Mouse (Mus musculus): Measurements from ENCODE around the gene Insl3.
"Not testable (repeated sequence)": the region's sequence is repeated elsewhere in the genome, so short reads cannot be mapped to it uniquely, and the experiment has no call there.

Insl3 gene

GRCm38 (mm10) chr8:71703400-71703799 lies 14.4 kb downstream of the Insl3 start:
- in situ Hi-C loops (cut with MboI, MseI), result not testable (repeated sequence)

- in situ Hi-C loops (cut with MboI, MseI), result no loop called here
These were observed 18.9 kb downstream of the Insl3 start for GRCm38 (mm10) chr8:71707874-71708273.

- in situ Hi-C loops (cut with MboI, MseI), result no loop called here
These were observed 20.3 kb downstream of the Insl3 start for GRCm38 (mm10) chr8:71709134-71709799.

- in situ Hi-C loops (cut with MboI, MseI), result no loop called here
These were observed 20.9 kb downstream of the Insl3 start for GRCm38 (mm10) chr8:71709800-71710446.

GRCm38 (mm10) chr8:71711574-71711973 lies 22.6 kb downstream of the Insl3 start:
- in situ Hi-C loops (cut with MboI, MseI), result no loop called here

GRCm38 (mm10) chr8:71715531-71715930 lies 26.5 kb downstream of the Insl3 start:
- in situ Hi-C loops (cut with MboI, MseI), result no loop called here

GRCm38 (mm10) chr8:71716561-71717053 lies 27.6 kb downstream of the Insl3 start:
- in situ Hi-C loops (cut with MboI, MseI), result no loop called here

- in situ Hi-C loops (cut with MboI, MseI), result no loop called here
These were observed 28.1 kb downstream of the Insl3 start for GRCm38 (mm10) chr8:71717096-71717495.

- in situ Hi-C loops (cut with MboI, MseI), result no loop called here
These were observed 29.2 kb downstream of the Insl3 start for GRCm38 (mm10) chr8:71718252-71718651.

- in situ Hi-C loops (cut with MboI, MseI), result no loop called here
These were observed 30.2 kb downstream of the Insl3 start for GRCm38 (mm10) chr8:71719218-71719617.

- in situ Hi-C loops (cut with MboI, MseI), result loop anchor here in 1 of 2 experiments (5.0 kb wide), 1 partner anchor 43 kb away; the partner anchor contains the start of gene Jak3
These were observed 31.0 kb downstream of the Insl3 start for GRCm38 (mm10) chr8:71719928-71720457.

GRCm38 (mm10) chr8:71723047-71723551 lies 34.1 kb downstream of the Insl3 start:
- in situ Hi-C loops (cut with MboI, MseI), result loop anchor here in 1 of 2 experiments (5.0 kb wide), 1 partner anchor 46 kb away; the partner anchor contains the start of gene Jak3

- in situ Hi-C loops (cut with MboI, MseI), result loop anchor here in 1 of 2 experiments (5.0 kb wide), 1 partner anchor 47 kb away; the partner anchor contains the start of gene Jak3
These were observed 35.4 kb downstream of the Insl3 start for GRCm38 (mm10) chr8:71724389-71724788.

- in situ Hi-C loops (cut with MboI, MseI), result no loop called here
These were observed 36.3 kb downstream of the Insl3 start, which contains the start of gene Fcho1 for GRCm38 (mm10) chr8:71725122-71725924. Gene Fcho1 (minus strand): TSS chr8:71725716.

- in situ Hi-C loops (cut with MboI, MseI), result no loop called here
These were observed 39.3 kb downstream of the Insl3 start for GRCm38 (mm10) chr8:71728240-71728785.

- in situ Hi-C loops (cut with MboI, MseI), result no loop called here
These were observed 40.0 kb downstream of the Insl3 start for GRCm38 (mm10) chr8:71728826-71729620.

- in situ Hi-C loops (cut with MboI, MseI), result no loop called here
These were observed 42.7 kb downstream of the Insl3 start for GRCm38 (mm10) chr8:71731652-71732230.

GRCm38 (mm10) chr8:71738316-71738715 lies 49.3 kb downstream of the Insl3 start:
- in situ Hi-C loops (cut with MboI, MseI), result loop anchor here (5.0 kb wide), 1 partner anchor 456 kb away; no protein-coding TSS in a partner anchor
